Mouse (Mus musculus) heart, embryonic 15.5 days (tissue): ENCODE results near the gene Ptchd3. TPM values are rescaled to one million over a fixed set of nuclear protein-coding genes. Genes with fewer than 3 reads are reported as not detected.

Experiments used
- ATAC-seq: fragments of 200-750 bp; cut with Nextera tagmentation; replicated peaks from 2 replicates; pipeline ENCODE4 v1.8.0; 2017; ENCODE audit warnings: low read depth, moderate TSS enrichment; ENCODE audit not compliant: insufficient number of reproducible peaks, insufficient read depth, low FRiP score
- H3K27ac ChIP-seq: fragments of 300-500 bp; sonication (generic); 2 replicates; pipeline ENCODE4 v1.5.1; 2015; ENCODE audit warnings: mild to moderate bottlenecking, inconsistent platforms
- H3K27me3 ChIP-seq: fragments of 300-500 bp; sonication (generic); 2 replicates; pipeline ENCODE4 v1.6.1; 2015; ENCODE audit warnings: inconsistent platforms
- H3K36me3 ChIP-seq: fragments of 300-500 bp; sonication (generic); 2 replicates; pipeline ENCODE4 v1.6.1; 2015; ENCODE audit warnings: mild to moderate bottlenecking, inconsistent platforms
- H3K4me1 ChIP-seq: fragments of 300-500 bp; sonication (generic); replicated peaks from 2 replicates; pipeline ENCODE4 v1.6.1; 2015; ENCODE audit warnings: inconsistent platforms
- H3K4me2 ChIP-seq: fragments of 300-500 bp; sonication (generic); 2 replicates; pipeline ENCODE4 v1.6.1; 2015; ENCODE audit warnings: inconsistent platforms, mild to moderate bottlenecking, moderate library complexity
- H3K4me3 ChIP-seq: fragments of 300-500 bp; sonication (generic); 2 replicates; pipeline ENCODE4 v1.5.1; 2015; ENCODE audit warnings: mild to moderate bottlenecking, inconsistent platforms
- H3K9ac ChIP-seq: fragments of 300-500 bp; sonication (generic); 2 replicates; pipeline ENCODE4 v1.6.1; 2015; ENCODE audit warnings: mild to moderate bottlenecking, inconsistent platforms
- H3K9me3 ChIP-seq: fragments of 300-500 bp; sonication (generic); replicated peaks from 2 replicates; pipeline ENCODE4 v1.6.1; 2016; ENCODE audit warnings: inconsistent platforms
- WGBS: fragments of 180-500 bp; shearing (Covaris S2); methylation state at CpG from one replicate; pipeline ENCODE4 v1.1.7; 2015; ENCODE audit warnings: mixed read lengths; 5-methylcytosine and 5-hydroxymethylcytosine counted together
- polyA plus RNA-seq: library from polyadenylated mRNA; unstranded; fragments of >200 nt; fragmentation: Nextera tagmentation; extraction: Ambion mirVana; gene quantifications from 2 replicates; pipeline ENCODE4 v1.2.1, GENCODE M21; 2015

The Ptchd3 gene
- 0.08 and 0.13 TPM in 2 replicates for polyA plus RNA-seq

- no peak within 1 kb of the TSS for H3K9ac ChIP-seq
- H3K27me3 ChIP-seq, result peaks cover 15% of the 10 kb centered on the region
- peaks cover 6% of the 10 kb centered on the region; the same call in 1 of the 2 replicates for H3K4me1 ChIP-seq
- H3K9me3 ChIP-seq, result no peaks in the 10 kb centered on the region
- peak within 1 kb of the TSS; percentile 54 for H3K4me2 ChIP-seq
- H3K27ac ChIP-seq, result no peak within 1 kb of the TSS
- 59% methylated on average over 18 of the region's 18 CpGs for WGBS
- peak within 1 kb of the TSS; percentile 26 for H3K4me3 ChIP-seq
- ATAC-seq, result no peak
- no peaks in the 10 kb centered on the region for H3K36me3 ChIP-seq
Measured at GRCm38 (mm10) chr11:121829947-121830346, at the start of gene Ptchd3. Gene Ptchd3 (plus strand): TSS chr11:121830247.

- no peaks in the 10 kb centered on the region for H3K27me3 ChIP-seq
- H3K36me3 ChIP-seq, result no peaks in the 10 kb centered on the region
- no peak overlapping the region for H3K4me3 ChIP-seq
- H3K4me2 ChIP-seq, result no peak overlapping the region
- WGBS, result 86% methylated on average over 1 of the region's 1 CpGs
- no peak for ATAC-seq
- H3K9ac ChIP-seq, result no peak overlapping the region
- H3K4me1 ChIP-seq, result 0 out of 2 replicates have a peak, but pooled peaks cover 3% of the 10 kb centered on the region
- H3K27ac ChIP-seq, result no peak overlapping the region
- H3K9me3 ChIP-seq, result no peaks in the 10 kb centered on the region
Measured at GRCm38 (mm10) chr11:121781831-121782230, 48.2 kb upstream of the Ptchd3 start.

DNA sequence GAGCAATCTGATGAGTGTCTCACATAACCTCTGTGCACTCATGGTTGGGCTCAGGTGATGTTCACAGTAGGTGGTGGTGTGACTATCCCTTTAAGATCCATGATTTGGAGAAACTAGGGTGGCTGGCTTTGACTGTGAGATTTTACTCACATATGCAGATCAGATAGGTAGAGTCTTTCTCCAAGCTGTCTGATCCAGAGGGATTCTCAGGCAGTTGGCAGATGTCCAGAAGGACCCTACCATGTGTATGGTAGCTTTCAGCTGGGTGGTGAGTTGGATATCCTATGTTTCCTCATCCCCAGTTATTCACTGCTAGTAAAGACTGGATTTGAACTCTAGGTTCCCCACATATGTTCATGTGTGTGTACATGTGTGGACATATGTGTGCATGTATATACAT, 42.6 kb upstream of the Ptchd3 start:
- Histone ChIP-seq H3K9me3 (no peaks in the 10 kb centered on the region), H3K4me1 (peaks cover 14% of the 10 kb centered on the region), H3K9ac (no peak overlapping the region), H3K4me2 (no peak overlapping the region), H3K4me3 (no peak overlapping the region), H3K27ac (no peak overlapping the region), H3K36me3 (no peaks in the 10 kb centered on the region), H3K27me3 (no peaks in the 10 kb centered on the region)
- no peak for ATAC-seq

DNA sequence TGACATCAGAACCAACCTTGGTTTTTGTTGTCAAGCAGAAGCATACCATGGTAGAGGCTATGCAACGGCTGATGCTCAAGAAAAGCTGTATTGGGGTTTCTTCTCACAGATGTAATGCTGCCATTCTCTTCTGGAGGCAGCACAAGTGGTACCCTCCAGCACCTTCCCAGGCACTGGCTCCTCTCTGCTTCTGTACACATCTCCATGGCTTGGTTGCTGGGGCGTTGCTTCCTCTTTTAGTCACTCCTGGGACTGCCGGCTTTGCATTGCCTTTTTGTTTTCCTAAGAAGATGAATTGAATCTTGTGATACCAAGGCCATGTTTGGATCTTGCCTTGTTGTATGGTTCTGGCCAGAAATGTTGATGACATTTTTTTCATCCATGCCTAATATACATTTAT, 40.5 kb upstream of the Ptchd3 start:
- no peaks in the 10 kb centered on the region for H3K27me3 ChIP-seq
- H3K9me3 ChIP-seq, result no peaks in the 10 kb centered on the region
- no peak overlapping the region for H3K27ac ChIP-seq
- no peaks in the 10 kb centered on the region for H3K36me3 ChIP-seq
- ATAC-seq, result no peak
- H3K4me3 ChIP-seq, result no peak overlapping the region
- H3K9ac ChIP-seq, result no peak overlapping the region
- WGBS, result 78% methylated on average over 3 of the region's 3 CpGs
- H3K4me1 ChIP-seq, result peaks cover 20% of the 10 kb centered on the region
- no peak overlapping the region for H3K4me2 ChIP-seq

DNA sequence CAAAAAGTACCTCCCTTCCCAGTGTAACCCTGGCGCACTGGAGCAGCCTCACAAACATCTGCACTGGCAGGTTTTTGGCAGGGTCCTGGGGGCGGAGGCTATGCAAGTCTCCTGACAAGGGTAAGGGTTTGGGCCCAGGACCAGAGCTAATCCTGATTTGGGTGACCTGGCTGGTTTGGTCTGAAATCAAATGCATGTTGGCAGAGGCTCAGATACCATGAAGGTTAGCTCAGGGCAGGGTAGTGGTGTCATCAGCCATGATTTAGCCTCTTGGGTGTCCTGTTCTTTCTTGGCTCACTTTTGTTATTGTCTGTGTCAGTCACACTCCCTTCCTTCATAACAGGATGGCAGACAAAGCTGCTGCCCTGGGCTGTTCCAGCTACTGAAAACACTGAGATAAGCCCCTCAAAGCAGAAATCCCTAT, 39.4 kb upstream of the Ptchd3 start:
- peak; percentile 31; the same call in 1 of the 2 replicates for ATAC-seq
- peak overlapping the region; percentile 39; the same call in 1 of the 2 replicates for H3K27ac ChIP-seq
- WGBS, result 51% methylated on average over 2 of the region's 2 CpGs

GRCm38 (mm10) chr11:121791446-121791845, 38.6 kb upstream of the Ptchd3 start:
- Histone ChIP-seq H3K9me3 (no peaks in the 10 kb centered on the region), H3K36me3 (no peaks in the 10 kb centered on the region), H3K9ac (no peak overlapping the region), H3K4me3 (no peak overlapping the region), H3K27me3 (no peaks in the 10 kb centered on the region), H3K4me1 (peaks cover 30% of the 10 kb centered on the region), H3K4me2 (no peak overlapping the region), H3K27ac (no peak overlapping the region)
- WGBS, result 80% methylated on average over 3 of the region's 3 CpGs
- ATAC-seq, result no peak

More for the DNA sequence above, 39.4 kb upstream of the Ptchd3 start:
- Histone ChIP-seq H3K9me3 (no peaks in the 10 kb centered on the region), H3K9ac (no peak overlapping the region), H3K27me3 (no peaks in the 10 kb centered on the region), H3K36me3 (no peaks in the 10 kb centered on the region), H3K4me1 (peaks cover 30% of the 10 kb centered on the region), H3K4me3 (no peak overlapping the region), H3K4me2 (no peak overlapping the region)

DNA sequence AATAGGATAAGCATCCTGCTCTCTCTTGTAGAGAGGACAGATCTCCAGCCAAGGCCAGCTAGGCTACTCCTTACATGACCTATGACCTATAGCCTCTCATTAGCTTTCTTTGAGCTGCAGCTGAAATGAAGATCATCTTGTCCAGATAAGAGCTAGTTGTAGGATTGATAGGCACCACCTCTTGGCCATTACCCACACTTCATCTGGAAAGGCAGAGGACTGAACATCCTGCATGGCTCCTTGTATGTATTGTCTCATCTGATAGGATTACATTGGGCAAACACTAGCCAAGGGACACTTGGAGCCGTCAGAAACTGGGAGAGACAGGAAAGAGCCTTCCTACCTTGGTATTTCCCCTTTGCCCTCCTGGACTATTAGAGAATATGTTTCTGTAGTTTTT, 38.1 kb upstream of the Ptchd3 start:
- ATAC-seq, result no peak
- Histone ChIP-seq H3K4me2 (no peak overlapping the region), H3K27me3 (no peaks in the 10 kb centered on the region), H3K27ac (no peak overlapping the region), H3K9me3 (no peaks in the 10 kb centered on the region), H3K9ac (no peak overlapping the region), H3K4me1 (peaks cover 30% of the 10 kb centered on the region), H3K4me3 (no peak overlapping the region), H3K36me3 (no peaks in the 10 kb centered on the region)
- WGBS, result 45% methylated on average over 1 of the region's 1 CpGs

DNA sequence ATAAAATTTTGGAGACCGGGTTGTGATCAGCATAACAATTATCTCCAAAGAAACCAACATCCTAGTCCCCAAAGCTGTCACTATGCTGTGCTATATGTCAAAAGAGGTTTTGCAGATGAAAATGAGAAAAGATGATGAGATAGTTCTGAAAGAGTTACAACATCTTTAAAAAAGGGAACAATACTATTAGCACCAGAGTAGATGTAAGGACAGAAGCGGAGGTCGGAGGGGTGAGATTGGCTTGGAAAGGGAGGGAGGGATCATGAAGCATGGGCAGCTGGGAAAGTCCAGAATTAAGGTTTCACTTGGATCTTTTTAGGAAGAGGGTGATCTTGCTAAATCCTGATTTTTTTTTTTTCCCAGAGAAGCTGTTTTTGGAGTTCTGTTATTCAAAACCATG, 36.5 kb upstream of the Ptchd3 start:
- Histone ChIP-seq H3K9ac (no peak overlapping the region), H3K9me3 (no peaks in the 10 kb centered on the region), H3K4me3 (no peak overlapping the region), H3K4me2 (no peak overlapping the region), H3K27me3 (no peaks in the 10 kb centered on the region), H3K4me1 (peaks cover 30% of the 10 kb centered on the region), H3K27ac (no peak overlapping the region), H3K36me3 (no peaks in the 10 kb centered on the region)
- WGBS, result 89% methylated on average over 3 of the region's 3 CpGs
- no peak for ATAC-seq

GRCm38 (mm10) chr11:121794186-121794585, 35.9 kb upstream of the Ptchd3 start:
- Histone ChIP-seq H3K4me3 (no peak overlapping the region), H3K36me3 (no peaks in the 10 kb centered on the region), H3K4me1 (peaks cover 30% of the 10 kb centered on the region), H3K27me3 (no peaks in the 10 kb centered on the region), H3K9ac (no peak overlapping the region), H3K27ac (peak overlapping the region; percentile 51), H3K4me2 (no peak overlapping the region), H3K9me3 (no peaks in the 10 kb centered on the region)
- ATAC-seq, result no peak
- 67% methylated on average over 3 of the region's 3 CpGs for WGBS

DNA sequence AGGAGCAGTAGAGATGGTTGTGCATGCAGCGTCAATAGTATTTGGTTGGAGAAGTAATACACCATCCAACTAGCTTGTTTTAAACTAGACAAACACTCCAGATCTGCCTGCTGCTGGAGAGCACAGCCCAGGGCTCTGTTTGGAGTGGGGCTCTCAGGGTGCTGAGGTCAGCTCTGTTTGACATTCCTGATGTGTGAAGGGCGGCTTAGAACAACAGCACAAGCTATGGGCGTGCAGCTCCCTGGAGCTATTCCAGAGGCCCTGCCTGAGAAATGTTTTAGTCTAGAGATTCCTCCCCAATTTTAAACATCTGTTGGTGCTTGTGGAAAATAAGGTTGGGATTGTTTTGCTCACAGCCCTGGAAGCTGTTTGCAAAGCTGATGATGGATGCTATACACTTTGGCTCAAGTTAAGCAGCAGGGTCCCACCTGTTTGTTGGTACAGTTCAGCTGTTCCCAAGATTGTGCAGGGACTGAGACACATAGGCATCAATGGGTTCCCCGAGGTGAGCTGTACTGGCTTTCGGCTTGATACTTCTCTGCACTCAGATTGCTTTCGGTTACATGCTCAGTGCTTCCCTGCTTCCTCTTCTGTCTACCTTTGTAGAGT, 35.4 kb upstream of the Ptchd3 start:
- Histone ChIP-seq H3K27me3 (no peaks in the 10 kb centered on the region), H3K4me2 (no peak overlapping the region), H3K36me3 (no peaks in the 10 kb centered on the region), H3K4me3 (no peak overlapping the region), H3K9ac (no peak overlapping the region), H3K4me1 (peaks cover 30% of the 10 kb centered on the region), H3K27ac (peak overlapping the region; percentile 51), H3K9me3 (no peaks in the 10 kb centered on the region)
- peak; percentile 86 for ATAC-seq
- WGBS, result 41% methylated on average over 6 of the region's 6 CpGs

- H3K36me3 ChIP-seq, result no peaks in the 10 kb centered on the region
- no peak overlapping the region for H3K4me3 ChIP-seq
- H3K9ac ChIP-seq, result no peak overlapping the region
- ATAC-seq, result no peak
- H3K27ac ChIP-seq, result no peak overlapping the region
- 81% methylated on average over 2 of the region's 2 CpGs for WGBS
- H3K9me3 ChIP-seq, result no peaks in the 10 kb centered on the region
- no peaks in the 10 kb centered on the region for H3K27me3 ChIP-seq
- no peak overlapping the region for H3K4me2 ChIP-seq
- peaks cover 20% of the 10 kb centered on the region for H3K4me1 ChIP-seq
Measured at GRCm38 (mm10) chr11:121795978-121796377, 34.1 kb upstream of the Ptchd3 start.

DNA sequence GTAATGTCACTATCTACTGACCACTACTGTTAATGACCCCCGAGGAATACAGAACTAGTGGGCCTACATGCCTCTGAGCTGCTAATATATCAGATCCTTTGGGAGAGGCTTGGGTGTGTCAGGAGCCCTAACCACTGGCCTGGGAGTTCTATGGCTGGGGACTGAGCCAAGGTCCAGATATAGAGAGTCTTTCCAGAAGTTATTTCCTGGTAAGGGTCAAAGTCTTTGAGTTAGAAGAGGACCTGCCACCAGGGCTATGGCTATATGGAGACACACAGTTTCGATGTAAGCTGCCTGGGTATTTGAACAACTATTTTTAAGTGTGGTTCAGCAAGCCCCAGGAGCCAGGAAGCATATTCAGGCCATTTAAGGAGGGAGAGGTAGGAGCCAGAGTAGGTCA, 31.5 kb upstream of the Ptchd3 start:
- Histone ChIP-seq H3K4me1 (peaks cover 15% of the 10 kb centered on the region), H3K27me3 (no peaks in the 10 kb centered on the region), H3K4me2 (no peak overlapping the region), H3K36me3 (no peaks in the 10 kb centered on the region), H3K9me3 (no peaks in the 10 kb centered on the region), H3K9ac (no peak overlapping the region), H3K4me3 (no peak overlapping the region), H3K27ac (no peak overlapping the region)
- no peak for ATAC-seq
- WGBS, result 71% methylated on average over 2 of the region's 2 CpGs
